Mouse (Mus musculus): ENCODE measurements around the gene Sectm1b.
"Not testable (repeated sequence)": the region's sequence is repeated elsewhere in the genome, so short reads cannot be mapped to it uniquely, and the experiment has no call there.

The Sectm1b gene

DNA sequence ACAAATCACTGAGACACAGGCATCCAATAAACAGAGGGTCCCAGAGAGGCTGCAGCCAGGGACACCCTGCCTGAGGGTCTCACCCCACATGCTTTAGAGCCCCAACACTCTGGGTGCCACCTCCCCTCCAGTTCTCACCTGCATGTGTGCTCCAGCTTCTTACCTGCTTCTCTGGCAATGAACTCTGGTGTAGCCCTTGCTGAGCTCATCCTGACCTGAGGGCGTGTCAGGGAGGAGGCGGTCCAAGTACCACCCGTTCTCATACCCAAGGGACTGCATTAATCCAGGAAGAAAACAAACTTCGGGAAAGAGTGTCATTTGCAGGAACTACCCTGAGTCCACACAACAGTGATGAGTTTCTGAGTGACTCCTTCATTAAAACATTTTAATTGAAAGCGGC, at the start of gene Sectm1b:
TSS of gene Sectm1b (minus strand) at position 191 of the 400 bp plus-strand sequence.
- DNase-seq (ENCODE audit: low spot score in 2 of 2): no peak

DNA sequence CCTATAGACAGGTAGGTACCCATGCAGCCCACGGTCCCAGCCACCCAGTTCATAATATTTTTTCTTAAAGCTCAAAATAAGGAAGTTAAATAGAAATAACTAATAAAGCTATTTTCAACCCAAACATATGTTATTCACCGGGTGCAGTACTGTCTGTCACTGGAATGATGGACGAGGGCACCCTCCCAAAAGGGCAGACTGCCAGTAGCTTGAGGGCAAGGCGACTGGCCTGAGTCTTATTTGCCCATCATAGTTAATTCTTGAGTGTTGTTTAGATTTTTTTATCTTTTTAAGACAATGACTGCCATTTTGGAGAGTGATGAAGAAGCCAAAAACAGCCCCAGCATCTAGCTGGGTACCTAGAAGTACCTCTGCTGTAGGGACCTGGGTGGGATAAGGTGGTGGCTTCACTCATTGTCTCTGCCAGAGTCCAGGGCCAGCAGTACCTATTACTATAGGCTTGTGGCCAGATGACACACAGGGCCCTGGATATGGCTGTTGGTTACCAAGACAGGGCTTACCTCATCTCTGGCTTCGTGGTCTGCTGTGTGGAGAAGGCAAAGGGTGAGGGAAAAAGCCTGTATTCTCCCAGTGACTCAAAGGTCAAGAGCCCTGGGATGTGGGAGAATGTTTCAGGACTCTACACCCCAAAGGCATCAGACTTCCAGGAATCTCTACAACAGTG, 48.9 kb upstream of the Sectm1b start:
- no peak for DNase-seq (ENCODE audit: low spot score in 2 of 2)

- no peak for DNase-seq (ENCODE audit: low spot score in 2 of 2)
Observed at GRCm38 (mm10) chr11:121111601-121112000, 48.2 kb upstream of the Sectm1b start.

GRCm38 (mm10) chr11:121111051-121111450, 47.7 kb upstream of the Sectm1b start:
- no peak for DNase-seq (ENCODE audit: low spot score in 2 of 2)

GRCm38 (mm10) chr11:121109986-121110385, 46.6 kb upstream of the Sectm1b start:
- DNase-seq (ENCODE audit: low spot score in 2 of 2): peak in 1 of 2 experiments; percentile 22

GRCm38 (mm10) chr11:121108061-121108460, 44.7 kb upstream of the Sectm1b start:
- DNase-seq (ENCODE audit: low spot score in 2 of 2): no peak

- DNase-seq (ENCODE audit: low spot score in 2 of 2): not testable (repeated sequence)
Observed at GRCm38 (mm10) chr11:121107242-121107641, 43.9 kb upstream of the Sectm1b start.

- no peak for DNase-seq (ENCODE audit: low spot score in 2 of 2)
Observed at GRCm38 (mm10) chr11:121101124-121101805, 37.9 kb upstream of the Sectm1b start.

GRCm38 (mm10) chr11:121100692-121101091, 37.3 kb upstream of the Sectm1b start:
- DNase-seq (ENCODE audit: low spot score in 2 of 2): no peak

DNA sequence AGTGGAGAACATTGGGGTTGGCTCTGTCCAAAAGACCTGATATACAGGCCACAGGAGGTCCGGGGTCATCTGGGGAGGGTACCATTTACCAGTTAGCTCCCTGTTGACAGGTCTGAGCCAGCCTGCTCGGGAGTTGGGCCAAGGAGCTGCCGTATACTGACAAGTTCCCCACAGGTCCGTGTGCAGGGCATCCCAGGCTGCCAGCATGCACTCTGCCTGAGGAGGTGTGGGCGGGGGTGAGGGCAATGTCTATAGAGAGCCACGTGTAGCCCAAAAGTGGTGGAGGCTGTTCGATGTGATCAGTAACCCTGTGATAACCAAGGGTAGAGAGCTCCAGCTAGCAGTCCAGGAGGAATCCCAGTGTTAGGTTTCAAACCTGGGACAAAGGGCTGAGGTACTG, 36.4 kb upstream of the Sectm1b start:
- no peak for DNase-seq (ENCODE audit: low spot score in 2 of 2)

GRCm38 (mm10) chr11:121092606-121093585, 29.5 kb upstream of the Sectm1b start:
- DNase-seq (ENCODE audit: low spot score in 2 of 2): no peak

DNA sequence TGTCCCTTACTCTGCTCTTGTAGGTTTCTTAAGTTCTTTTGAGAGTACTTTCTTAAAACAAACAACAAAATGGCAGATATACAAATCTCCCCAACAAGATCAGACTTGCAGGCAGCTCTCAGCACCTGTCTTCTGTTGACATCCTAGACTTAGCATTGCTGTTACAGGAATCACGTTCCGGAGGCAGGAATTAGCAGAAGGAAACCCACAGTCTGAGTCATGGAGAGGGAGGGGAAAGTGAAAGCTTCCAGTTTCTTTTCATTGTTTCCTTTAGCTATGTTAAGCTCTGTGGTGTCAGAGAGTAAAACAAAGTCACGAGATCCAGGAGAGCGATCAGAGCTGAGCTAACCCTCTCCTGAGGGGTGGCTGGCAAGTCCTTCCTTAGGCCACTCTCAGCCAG, 27.6 kb upstream of the Sectm1b start:
- DNase-seq (ENCODE audit: low spot score in 2 of 2): no peak

- DNase-seq (ENCODE audit: low spot score in 2 of 2): no peak
Observed at GRCm38 (mm10) chr11:121089756-121090546, 26.6 kb upstream of the Sectm1b start.

GRCm38 (mm10) chr11:121088997-121089396, 25.6 kb upstream of the Sectm1b start:
- no peak for DNase-seq (ENCODE audit: low spot score in 2 of 2)

DNA sequence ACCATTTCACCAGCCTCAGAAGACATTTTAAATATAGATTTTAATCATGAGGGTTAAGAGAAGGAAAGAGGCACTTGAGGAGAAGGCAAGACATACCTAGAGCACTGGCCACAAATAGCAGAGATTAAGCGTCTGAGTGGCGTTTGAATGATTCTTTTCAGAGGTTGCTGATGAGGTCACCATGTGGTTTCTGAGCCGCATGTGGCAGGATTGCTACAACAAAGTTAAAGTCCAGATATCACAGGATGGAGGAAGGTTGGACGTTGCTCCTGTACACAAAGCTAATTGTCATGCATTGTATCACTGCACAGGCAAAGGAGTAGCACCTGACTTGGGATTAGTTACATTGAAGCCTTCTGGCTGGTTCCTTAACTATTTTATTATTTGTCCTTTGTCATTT, 22.9 kb upstream of the Sectm1b start:
- DNase-seq (ENCODE audit: low spot score in 2 of 2): no peak

DNA sequence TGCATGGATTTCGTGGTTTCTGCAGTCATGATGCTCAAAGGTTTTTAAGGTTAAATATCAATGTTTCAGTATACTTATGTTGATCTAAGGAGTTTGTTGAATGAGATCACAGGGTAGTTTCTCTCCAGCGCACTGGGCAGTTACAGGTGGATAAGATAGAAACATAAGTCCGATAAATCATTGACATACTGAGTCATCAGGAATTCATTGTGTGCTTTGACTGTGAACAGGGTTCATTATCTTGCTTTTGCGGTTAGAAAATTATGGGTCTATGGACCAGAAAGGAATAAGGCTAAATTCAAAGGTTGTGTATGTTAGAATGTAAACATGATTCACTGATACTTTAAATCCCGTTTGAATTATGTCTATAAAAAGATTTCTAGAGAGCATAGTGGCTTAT, 21.8 kb upstream of the Sectm1b start:
- no peak for DNase-seq (ENCODE audit: low spot score in 2 of 2)

GRCm38 (mm10) chr11:121082857-121083500, 19.6 kb upstream of the Sectm1b start:
- DNase-seq (ENCODE audit: low spot score in 2 of 2): no peak

- no peak for DNase-seq (ENCODE audit: low spot score in 2 of 2)
Observed at GRCm38 (mm10) chr11:121082250-121082649, 18.9 kb upstream of the Sectm1b start.

- DNase-seq (ENCODE audit: low spot score in 2 of 2): no peak
Observed at GRCm38 (mm10) chr11:121081120-121081519, 17.8 kb upstream of the Sectm1b start, which contains the start of gene Sectm1a. Sectm1a (minus strand) TSS chr11:121081220.

GRCm38 (mm10) chr11:121080330-121080729, 17.0 kb upstream of the Sectm1b start:
- DNase-seq (ENCODE audit: low spot score in 2 of 2): no peak

DNA sequence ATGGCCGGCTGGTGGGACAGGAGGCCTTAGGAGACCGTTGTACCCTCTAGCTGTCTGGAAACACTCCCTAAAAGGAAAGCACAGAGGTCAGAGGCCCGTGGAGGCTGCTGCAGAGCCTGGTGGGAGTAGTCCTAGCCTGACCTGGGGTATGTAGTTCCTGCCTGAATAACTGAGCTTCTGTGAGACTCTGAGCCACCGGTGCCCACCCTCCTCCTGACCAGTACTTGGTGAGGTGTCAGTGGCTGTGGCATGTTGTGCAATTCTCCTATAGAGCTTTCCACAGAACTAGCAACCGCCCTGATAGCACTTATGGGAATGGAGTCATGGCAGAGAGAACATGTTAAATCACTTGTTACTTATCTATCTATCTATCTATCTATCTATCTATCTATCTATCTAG, 12.3 kb upstream of the Sectm1b start:
- DNase-seq (ENCODE audit: low spot score in 2 of 2): no peak
